21 mouse cellular contexts compared by ENCODE assay signal in the genomic region with DNA sequence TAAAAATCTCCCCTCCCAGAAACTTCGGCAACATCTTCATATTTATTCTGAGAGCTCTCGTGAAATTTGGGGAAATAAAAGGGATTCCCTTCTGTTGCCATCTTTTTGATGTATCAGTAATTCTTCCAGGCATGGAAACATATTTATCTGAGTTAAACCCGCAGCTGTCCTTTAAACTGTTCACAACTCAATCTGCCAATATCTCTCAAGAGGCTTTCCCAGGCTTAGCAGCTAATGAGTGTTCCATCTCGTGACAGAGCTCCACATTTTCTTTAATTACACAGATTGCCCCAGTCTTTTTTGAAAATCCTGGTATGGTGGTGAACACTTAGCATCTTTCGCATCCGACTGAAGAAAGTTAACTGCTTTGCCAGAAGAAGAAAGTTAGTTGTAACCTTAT.
A peak's percentile ranks its signal among the peaks of the same experiment; 100 is the strongest.
DNase-seq lines count a peak whose midpoint lies in the region; ATAC-seq and TF ChIP-seq lines count a peak whose summit lies in the region.
"Had no signal": no experiment of that assay in that cellular context is flagged by ENCODE, and none has a peak within 500 bp of the region (broad histone marks: within the 10 kb centered on the region; RNA-seq: fewer than 3 reads in every experiment).

No protein-coding gene starts in this region.

- H3K4me2 ChIP-seq in forebrain, embryonic 15.5 days (replicated peaks): no peak overlapping the region
- no peak overlapping the region for H3K4me2 ChIP-seq in forebrain, embryonic 11.5 days (ENCODE audit: low read depth, low read length, severe bottlenecking)
- H3K4me2 ChIP-seq in forebrain, postnatal 0 days (ENCODE audit: low read depth): no peak overlapping the region
- H3K4me2 ChIP-seq: embryonic facial prominence, embryonic 12.5 days; embryonic facial prominence, embryonic 15.5 days; heart, embryonic 11.5 days; hindbrain, embryonic 12.5 days; hindbrain, embryonic 15.5 days had no signal

- 61% methylated on average over 6 of the region's 6 CpGs for WGBS in forebrain, embryonic 15.5 days
- 78% methylated on average over 6 of the region's 6 CpGs for WGBS in forebrain, embryonic 11.5 days
- 52% methylated on average over 6 of the region's 6 CpGs for WGBS in forebrain, postnatal 0 days

- H3K27ac ChIP-seq in forebrain, embryonic 15.5 days (replicated peaks): no peak overlapping the region
- no peak overlapping the region for H3K27ac ChIP-seq in forebrain, embryonic 11.5 days (ENCODE audit: low read depth, low read length)
- H3K27ac ChIP-seq in forebrain, postnatal 0 days (ENCODE audit: low read depth, low read length): no peak overlapping the region
- H3K27ac ChIP-seq: embryonic facial prominence, embryonic 12.5 days; embryonic facial prominence, embryonic 15.5 days; hindbrain, embryonic 12.5 days; hindbrain, embryonic 15.5 days had no signal

- H3K9me3 ChIP-seq in forebrain, embryonic 15.5 days: no peaks in the 10 kb centered on the region
- no peaks in the 10 kb centered on the region for H3K9me3 ChIP-seq in forebrain, embryonic 11.5 days (ENCODE audit: control insufficient read depth, low read length)
- H3K9me3 ChIP-seq in forebrain, postnatal 0 days (ENCODE audit: low read length): no peaks in the 10 kb centered on the region
- H3K9me3 ChIP-seq: embryonic facial prominence, embryonic 12.5 days; embryonic facial prominence, embryonic 15.5 days; hindbrain, embryonic 12.5 days; hindbrain, embryonic 15.5 days had no signal

- H3K4me3 ChIP-seq in forebrain, embryonic 15.5 days: no peak overlapping the region
- H3K4me3 ChIP-seq in forebrain, embryonic 11.5 days (ENCODE audit: low read depth, low read length): no peak overlapping the region
- H3K4me3 ChIP-seq in forebrain, postnatal 0 days (ENCODE audit: low read depth, low read length): no peak overlapping the region
- H3K4me3 ChIP-seq: embryonic facial prominence, embryonic 12.5 days; embryonic facial prominence, embryonic 15.5 days; hindbrain, embryonic 12.5 days; hindbrain, embryonic 15.5 days had no signal

- H3K36me3 ChIP-seq in forebrain, embryonic 15.5 days: no peaks in the 10 kb centered on the region
- no peaks in the 10 kb centered on the region for H3K36me3 ChIP-seq in forebrain, embryonic 11.5 days (ENCODE audit: control insufficient read depth, insufficient read depth, low read length)
- no peaks in the 10 kb centered on the region for H3K36me3 ChIP-seq in forebrain, postnatal 0 days (ENCODE audit: insufficient read depth)
- H3K36me3 ChIP-seq: embryonic facial prominence, embryonic 12.5 days; embryonic facial prominence, embryonic 15.5 days; hindbrain, embryonic 12.5 days; hindbrain, embryonic 15.5 days had no signal

- 0 out of 2 replicates have a peak, but pooled peaks have one; percentile 43 for ATAC-seq in forebrain, embryonic 15.5 days (replicated peaks)
- no peak for ATAC-seq in forebrain, embryonic 11.5 days (replicated peaks; ENCODE audit: low FRiP score)
- ATAC-seq in forebrain, postnatal 0 days: peak; percentile 69
- ATAC-seq: CD4-positive, CD25-positive, alpha-beta regulatory T cell, adult 4 months; intestine, postnatal 0 days had no signal

- no peaks in the 10 kb centered on the region for H3K27me3 ChIP-seq in forebrain, embryonic 15.5 days
- no peaks in the 10 kb centered on the region for H3K27me3 ChIP-seq in forebrain, embryonic 11.5 days (ENCODE audit: control insufficient read depth, insufficient read depth, low read length)
- H3K27me3 ChIP-seq in forebrain, postnatal 0 days (ENCODE audit: insufficient read depth, low read length): no peaks in the 10 kb centered on the region
- H3K27me3 ChIP-seq: embryonic facial prominence, embryonic 12.5 days; embryonic facial prominence, embryonic 15.5 days; hindbrain, embryonic 12.5 days; hindbrain, embryonic 15.5 days had no signal

- 0 out of 2 replicates have a peak, but pooled peaks cover 3% of the 10 kb centered on the region for H3K4me1 ChIP-seq in forebrain, embryonic 15.5 days
- H3K4me1 ChIP-seq in forebrain, embryonic 11.5 days (replicated peaks; ENCODE audit: control insufficient read depth, insufficient read depth, low read length): no peaks in the 10 kb centered on the region
- H3K4me1 ChIP-seq in forebrain, postnatal 0 days (ENCODE audit: insufficient read depth): no peaks in the 10 kb centered on the region
- H3K4me1 ChIP-seq: embryonic facial prominence, embryonic 12.5 days; embryonic facial prominence, embryonic 15.5 days; hindbrain, embryonic 12.5 days; hindbrain, embryonic 15.5 days had no signal

- TF ChIP-seq CTCF in forebrain, postnatal 0 days (IDR thresholded peaks at IDR 0.05; ENCODE audit: low read depth): no peak

- H3K9ac ChIP-seq in forebrain, embryonic 15.5 days (replicated peaks): no peak overlapping the region
- H3K9ac ChIP-seq in forebrain, embryonic 11.5 days (ENCODE audit: low read length): no peak overlapping the region
- no peak overlapping the region for H3K9ac ChIP-seq in forebrain, postnatal 0 days
- H3K9ac ChIP-seq: embryonic facial prominence, embryonic 12.5 days; embryonic facial prominence, embryonic 15.5 days; hindbrain, embryonic 12.5 days; hindbrain, embryonic 15.5 days had no signal

- DNase-seq in forebrain, embryonic 11.5 days (ENCODE audit: low spot score): no peak
- DNase-seq in forebrain, postnatal 0 days: peak; percentile 41
- peak; percentile 8 for DNase-seq in retina, postnatal 7 days (ENCODE audit: low read depth, low spot score)
- DNase-seq in embryo, embryonic 11 days: no peak
- no peak for DNase-seq in cerebellum, postnatal 4 days (ENCODE audit: low spot score in 2 of 2)
- DNase-seq: adrenal gland, adult 2 months; adrenal gland, postnatal 14 days; cerebellum, adult 11-12 months; cerebellum, adult 8-10 months; cerebellum, postnatal 10 days; cerebellum, postnatal 36 days; gastrocnemius, postnatal 10 days; heart, adult 11 months had no signal

Comparison
In these comparisons a context has a peak if more than half of its experiments do, and no peak if none do; other contexts are left out.
1. DNase-seq: peak in forebrain, postnatal 0 days (single experiment) and retina, postnatal 7 days (single experiment); none in forebrain, embryonic 11.5 days (single experiment), embryo, embryonic 11 days (single experiment) and cerebellum, postnatal 4 days (0 of 2).